Mouse (Mus musculus): ENCODE data around the gene Ccdc27. TPM values are rescaled to one million over a fixed set of nuclear protein-coding genes. Genes with fewer than 3 reads are reported as not detected.

Ccdc27 gene
- polyA plus RNA-seq, 1 experiment from 2014 or later = not detected

GRCm38 (mm10) chr4:154007759-154008158, 34.7 kb downstream of the Ccdc27 start:
- no peak overlapping the region for H3K4me2 ChIP-seq
- no peaks in the 10 kb centered on the region for H3K27me3 ChIP-seq
- no peak for ATAC-seq (ENCODE audit: low FRiP score, low read depth)
- peaks cover 22% of the 10 kb centered on the region for H3K36me3 ChIP-seq
- no peak overlapping the region for H3K4me3 ChIP-seq
- no peak overlapping the region for H3K27ac ChIP-seq (replicated peaks)
- H3K9me3 ChIP-seq = no peaks in the 10 kb centered on the region
- no peak overlapping the region for H3K9ac ChIP-seq
- H3K4me1 ChIP-seq (replicated peaks) = peaks cover 12% of the 10 kb centered on the region
- 86% methylated on average over 4 of the region's 4 CpGs for WGBS

GRCm38 (mm10) chr4:154006264-154006663, 36.2 kb downstream of the Ccdc27 start:
- Histone ChIP-seq H3K36me3 (peaks cover 22% of the 10 kb centered on the region), H3K27ac (replicated peaks) (no peak overlapping the region), H3K4me3 (no peak overlapping the region), H3K9me3 (no peaks in the 10 kb centered on the region), H3K4me2 (no peak overlapping the region), H3K4me1 (replicated peaks) (peaks cover 5% of the 10 kb centered on the region; the same call in 1 of the 2 replicates), H3K9ac (no peak overlapping the region), H3K27me3 (no peaks in the 10 kb centered on the region)
- WGBS = 88% methylated on average over 6 of the region's 6 CpGs
- ATAC-seq (ENCODE audit: low FRiP score, low read depth) = no peak

GRCm38 (mm10) chr4:154005488-154005887, 37.0 kb downstream of the Ccdc27 start:
- peaks cover 22% of the 10 kb centered on the region for H3K36me3 ChIP-seq
- ATAC-seq (ENCODE audit: low FRiP score, low read depth) = no peak
- no peaks in the 10 kb centered on the region for H3K27me3 ChIP-seq
- H3K9me3 ChIP-seq = no peaks in the 10 kb centered on the region
- no peaks in the 10 kb centered on the region for H3K4me1 ChIP-seq (replicated peaks)
- H3K4me3 ChIP-seq = no peak overlapping the region
- no peak overlapping the region for H3K9ac ChIP-seq
- 77% methylated on average over 5 of the region's 5 CpGs for WGBS
- H3K27ac ChIP-seq (replicated peaks) = no peak overlapping the region
- no peak overlapping the region for H3K4me2 ChIP-seq

GRCm38 (mm10) chr4:153993505-153993904, 49.0 kb downstream of the Ccdc27 start:
- WGBS = 91% methylated on average over 8 of the region's 8 CpGs
- Histone ChIP-seq H3K4me3 (no peak overlapping the region), H3K36me3 (peaks cover 88% of the 10 kb centered on the region), H3K27ac (replicated peaks) (no peak overlapping the region), H3K4me1 (replicated peaks) (no peaks in the 10 kb centered on the region), H3K27me3 (no peaks in the 10 kb centered on the region), H3K9ac (no peak overlapping the region), H3K9me3 (no peaks in the 10 kb centered on the region), H3K4me2 (no peak overlapping the region)
- ATAC-seq (ENCODE audit: low FRiP score, low read depth) = no peak

GRCm38 (mm10) chr4:153992715-153993114, 49.8 kb downstream of the Ccdc27 start:
- no peaks in the 10 kb centered on the region for H3K27me3 ChIP-seq
- H3K27ac ChIP-seq (replicated peaks) = no peak overlapping the region
- H3K4me2 ChIP-seq = no peak overlapping the region
- WGBS = 89% methylated on average over 10 of the region's 10 CpGs
- no peak overlapping the region for H3K4me3 ChIP-seq
- H3K4me1 ChIP-seq (replicated peaks) = no peaks in the 10 kb centered on the region
- no peak overlapping the region for H3K9ac ChIP-seq
- no peak for ATAC-seq (ENCODE audit: low FRiP score, low read depth)
- no peaks in the 10 kb centered on the region for H3K9me3 ChIP-seq
- H3K36me3 ChIP-seq = peaks cover 88% of the 10 kb centered on the region

GRCm38 (mm10) chr4:153980470-153980869, 62.0 kb downstream of the Ccdc27 start:
- Histone ChIP-seq H3K9ac (no peak overlapping the region), H3K9me3 (no peaks in the 10 kb centered on the region), H3K4me1 (replicated peaks) (peaks cover 25% of the 10 kb centered on the region), H3K36me3 (peaks cover 62% of the 10 kb centered on the region), H3K4me3 (no peak overlapping the region), H3K27ac (replicated peaks) (no peak overlapping the region), H3K4me2 (no peak overlapping the region), H3K27me3 (no peaks in the 10 kb centered on the region)
- no peak for ATAC-seq (ENCODE audit: low FRiP score, low read depth)
- 91% methylated on average over 11 of the region's 11 CpGs for WGBS

GRCm38 (mm10) chr4:153979243-153979642, 63.2 kb downstream of the Ccdc27 start:
- Histone ChIP-seq H3K4me3 (no peak overlapping the region), H3K9ac (no peak overlapping the region), H3K4me1 (replicated peaks) (peaks cover 25% of the 10 kb centered on the region), H3K36me3 (peaks cover 49% of the 10 kb centered on the region), H3K4me2 (no peak overlapping the region), H3K27me3 (no peaks in the 10 kb centered on the region), H3K9me3 (no peaks in the 10 kb centered on the region), H3K27ac (replicated peaks) (no peak overlapping the region)
- whole genome bisulfite sequencing = 92% methylated on average over 10 of the region's 10 CpGs
- no peak for ATAC-seq (ENCODE audit: low FRiP score, low read depth)

Other genes with a start within 250 kb of the Ccdc27 start
- gene A430005L14Rik, start 85.4 kb downstream of the Ccdc27 start, polyA plus RNA-seq (2015; fragmentation: Nextera tagmentation; extraction: Ambion mirVana) = 51.7 and 54.6 TPM in 2 replicates
- gene Dffb, start 67.6 kb downstream of the Ccdc27 start, polyA plus RNA-seq (2015; fragmentation: Nextera tagmentation; extraction: Ambion mirVana) = 8.3 and 10.2 TPM in 2 replicates
- 19.8 and 20.3 TPM in 2 replicates for gene Cep104, start 67.5 kb downstream of the Ccdc27 start, polyA plus RNA-seq (2015; fragmentation: Nextera tagmentation; extraction: Ambion mirVana)
- 21.3 and 22.0 TPM in 2 replicates for gene Lrrc47, start 30.9 kb downstream of the Ccdc27 start, polyA plus RNA-seq (2015; fragmentation: Nextera tagmentation; extraction: Ambion mirVana)
- 10.8 and 13.6 TPM in 2 replicates for gene Smim1, start 16.4 kb downstream of the Ccdc27 start, polyA plus RNA-seq (2015; fragmentation: Nextera tagmentation; extraction: Ambion mirVana)
- gene Trp73, start 97.5 kb upstream of the Ccdc27 start, polyA plus RNA-seq (2015; fragmentation: Nextera tagmentation; extraction: Ambion mirVana) = 0.31 and 0.92 TPM in 2 replicates
- gene Wrap73, start 99.7 kb upstream of the Ccdc27 start, polyA plus RNA-seq (2015; fragmentation: Nextera tagmentation; extraction: Ambion mirVana) = 41.3 and 45.5 TPM in 2 replicates
- gene Tprgl, start 118.0 kb upstream of the Ccdc27 start, polyA plus RNA-seq (2015; fragmentation: Nextera tagmentation; extraction: Ambion mirVana) = 209 and 219 TPM in 2 replicates
- 9.4 and 11.3 TPM in 2 replicates for gene Megf6, start 128.1 kb upstream of the Ccdc27 start, polyA plus RNA-seq (2015; fragmentation: Nextera tagmentation; extraction: Ambion mirVana)

All from hindbrain, embryonic 15.5 days (tissue).